8 mouse cellular contexts compared by ENCODE assay signal in the genomic region with DNA sequence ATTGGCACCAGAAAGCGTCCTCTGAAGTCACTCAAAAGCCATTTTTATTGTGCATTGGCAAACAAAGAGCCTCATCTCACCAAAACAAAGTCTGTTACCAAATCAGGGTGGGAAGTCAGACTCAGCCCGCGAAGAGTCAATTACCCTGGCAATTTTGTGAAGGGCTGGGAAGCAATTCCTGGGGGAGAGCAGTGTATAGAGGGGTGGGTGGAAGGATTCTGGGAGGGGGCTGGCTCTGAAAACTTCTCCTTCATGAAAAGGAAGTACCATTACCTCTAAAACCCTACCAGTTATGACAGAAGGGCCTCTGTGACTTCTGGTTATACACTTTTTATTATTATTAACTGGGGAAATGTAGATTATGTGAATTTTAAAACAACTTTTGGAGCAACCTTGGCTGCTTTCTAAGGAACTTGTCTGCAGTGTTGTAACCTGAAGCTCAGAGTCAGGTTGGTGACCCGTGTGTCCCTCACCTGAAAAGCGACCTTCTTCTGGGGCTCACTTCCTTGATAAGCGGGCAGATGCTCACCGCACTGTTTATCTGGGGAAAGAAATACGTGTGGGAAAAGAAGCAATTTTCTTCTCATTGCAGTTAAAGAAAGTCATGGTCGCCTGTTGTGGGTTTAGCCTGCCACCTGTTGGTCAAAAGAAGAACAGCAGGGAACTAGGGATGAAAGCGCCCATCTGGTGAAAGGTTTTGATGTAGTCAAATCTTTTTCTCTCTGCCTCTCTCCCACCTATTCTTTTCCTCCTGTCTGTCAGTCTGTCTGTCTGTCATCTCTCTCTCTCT. TPM values are rescaled to one million over a fixed set of nuclear protein-coding genes. Genes with fewer than 3 reads are reported as not detected.
A peak's percentile ranks its signal among the peaks of the same experiment; 100 is the strongest.
DNase-seq lines count a peak whose midpoint lies in the region; ATAC-seq and TF ChIP-seq lines count a peak whose summit lies in the region.

No protein-coding gene starts in this region.

- H3K4me1 ChIP-seq in heart, embryonic 12.5 days (replicated peaks) = peaks cover 14% of the 10 kb centered on the region
- 0 out of 2 replicates have a peak, but pooled peaks cover 8% of the 10 kb centered on the region for H3K4me1 ChIP-seq in kidney, postnatal 0 days (replicated peaks; ENCODE audit: insufficient read depth, low read length)
- peaks cover 19% of the 10 kb centered on the region for H3K4me1 ChIP-seq in liver, embryonic 11.5 days (replicated peaks; ENCODE audit: control insufficient read depth, insufficient read depth, low read length)
- H3K4me1 ChIP-seq in stomach, embryonic 15.5 days = peaks cover 11% of the 10 kb centered on the region; the same call in 1 of the 2 replicates

- H3K9me3 ChIP-seq in heart, embryonic 12.5 days (replicated peaks) = no peaks in the 10 kb centered on the region
- H3K9me3 ChIP-seq in kidney, postnatal 0 days (replicated peaks; ENCODE audit: low read length) = no peaks in the 10 kb centered on the region
- H3K9me3 ChIP-seq in liver, embryonic 11.5 days (ENCODE audit: control insufficient read depth, low read length) = no peaks in the 10 kb centered on the region
- no peaks in the 10 kb centered on the region for H3K9me3 ChIP-seq in stomach, embryonic 15.5 days

- TF ChIP-seq CTCF in kidney, postnatal 0 days (IDR thresholded peaks at IDR 0.05; ENCODE audit: low read depth) = peak; percentile 99

- no peak for ATAC-seq in heart, embryonic 12.5 days (ENCODE audit: insufficient number of reproducible peaks, low FRiP score)
- no peak for ATAC-seq in kidney, postnatal 0 days (replicated peaks; ENCODE audit: low FRiP score, low read depth)
- ATAC-seq in liver, embryonic 11.5 days (replicated peaks; ENCODE audit: low FRiP score) = no peak
- ATAC-seq in stomach, embryonic 15.5 days (ENCODE audit: insufficient read depth, low FRiP score, low read depth) = no peak

- H3K36me3 ChIP-seq in heart, embryonic 12.5 days = no peaks in the 10 kb centered on the region
- no peaks in the 10 kb centered on the region for H3K36me3 ChIP-seq in kidney, postnatal 0 days (ENCODE audit: insufficient read depth, low read length)
- H3K36me3 ChIP-seq in liver, embryonic 11.5 days (ENCODE audit: control insufficient read depth, insufficient read depth, low read length) = no peaks in the 10 kb centered on the region
- H3K36me3 ChIP-seq in stomach, embryonic 15.5 days = no peaks in the 10 kb centered on the region

- no peak overlapping the region for H3K4me3 ChIP-seq in heart, embryonic 12.5 days
- H3K4me3 ChIP-seq in kidney, postnatal 0 days (replicated peaks; ENCODE audit: low read depth, low read length) = no peak overlapping the region
- no peak overlapping the region for H3K4me3 ChIP-seq in liver, embryonic 11.5 days (ENCODE audit: low read depth, low read length)
- H3K4me3 ChIP-seq in stomach, embryonic 15.5 days (replicated peaks) = no peak overlapping the region

- no peak overlapping the region for H3K27ac ChIP-seq in heart, embryonic 12.5 days (ENCODE audit: poor library complexity, severe bottlenecking)
- no peak overlapping the region for H3K27ac ChIP-seq in kidney, postnatal 0 days
- no peak overlapping the region for H3K27ac ChIP-seq in liver, embryonic 11.5 days (ENCODE audit: low read depth, low read length)
- no peak overlapping the region for H3K27ac ChIP-seq in stomach, embryonic 15.5 days

- 11% methylated on average over 10 of the region's 10 CpGs for WGBS in heart, embryonic 12.5 days
- WGBS in kidney, postnatal 0 days = 7% methylated on average over 10 of the region's 10 CpGs
- WGBS in liver, embryonic 11.5 days = 11% methylated on average over 10 of the region's 10 CpGs
- WGBS in stomach, embryonic 15.5 days = 10% methylated on average over 10 of the region's 10 CpGs

- H3K9ac ChIP-seq in heart, embryonic 12.5 days = 0 out of 2 replicates have a peak overlapping the region, but pooled peaks have one; percentile 27
- H3K9ac ChIP-seq in kidney, postnatal 0 days (ENCODE audit: low read depth, low read length) = no peak overlapping the region
- no peak overlapping the region for H3K9ac ChIP-seq in liver, embryonic 11.5 days (ENCODE audit: low read depth, low read length)
- H3K9ac ChIP-seq in stomach, embryonic 15.5 days = no peak overlapping the region

- DNase-seq in 416B (ENCODE audit: low read depth) (peak; percentile 82), adipocyte (ENCODE audit: low spot score) (peak; percentile 75)
- DNase-seq in embryo, embryonic 9.5 days (ENCODE audit: extremely low spot score) = peak; percentile 85
- DNase-seq in kidney, postnatal 0 days (ENCODE audit: low spot score) = peak; percentile 91
- peak; percentile 56 for DNase-seq in liver, embryonic 11.5 days (ENCODE audit: low spot score)
- peak; percentile 68 to 79 for DNase-seq in natural killer cell, adult 2 months (ENCODE audit: low spot score in 2 of 2)

- H3K27me3 ChIP-seq in heart, embryonic 12.5 days (replicated peaks) = no peaks in the 10 kb centered on the region
- no peaks in the 10 kb centered on the region for H3K27me3 ChIP-seq in kidney, postnatal 0 days (ENCODE audit: insufficient read depth, low read length)
- H3K27me3 ChIP-seq in liver, embryonic 11.5 days (replicated peaks; ENCODE audit: control insufficient read depth, insufficient read depth, low read length) = no peaks in the 10 kb centered on the region
- H3K27me3 ChIP-seq in stomach, embryonic 15.5 days (replicated peaks) = no peaks in the 10 kb centered on the region

- peak overlapping the region; percentile 50 for H3K4me2 ChIP-seq in heart, embryonic 12.5 days
- peak overlapping the region; percentile 25; the same call in 1 of the 2 replicates for H3K4me2 ChIP-seq in kidney, postnatal 0 days (ENCODE audit: low read length)
- peak overlapping the region; percentile 32 for H3K4me2 ChIP-seq in liver, embryonic 11.5 days
- peak overlapping the region; percentile 38; the same call in 1 of the 2 replicates for H3K4me2 ChIP-seq in stomach, embryonic 15.5 days

RNA-seq across cellular contexts. Expression of gene Rps6ka1, which starts 58.1 kb away (rescaled TPM):
- polyA plus RNA-seq in heart, embryonic 12.5 days (2016; fragmentation: Nextera tagmentation; extraction: Ambion mirVana) = 21.7 and 23.5 TPM in 2 replicates
- polyA plus RNA-seq in kidney, postnatal 0 days (2015; fragmentation: Nextera tagmentation; extraction: Ambion mirVana) = 29.7 and 32.5 TPM in 2 replicates
- 66.5 and 74.7 TPM in 2 replicates for polyA plus RNA-seq in liver, embryonic 11.5 days (2014; fragmentation: Nextera tagmentation; extraction: Ambion mirVana)
- 73.4 and 76.4 TPM in 2 replicates for polyA plus RNA-seq in stomach, embryonic 15.5 days (2015; fragmentation: Nextera tagmentation; extraction: Ambion mirVana)
